Mouse (Mus musculus) gastrocnemius, adult 18-20 months (tissue): ENCODE results near the gene Thumpd2. TPM values are rescaled to one million over a fixed set of nuclear protein-coding genes. Genes with fewer than 3 reads are reported as not detected.

Experiments used
- DNase-seq: peaks from one replicate; pipeline ENCODE4 v3.0.0; 2021; ENCODE audit warnings: low spot score
- long read RNA-seq, 2 experiments: library from polyadenylated mRNA; stranded (forward); transcript quantifications; one replicate each; pipeline ENCODE4 v2.0.0; 2021
- total RNA-seq, 2 experiments: library from RNA; stranded (reverse); gene quantifications; 2 replicates each; pipeline ENCODE4 v1.2.3; 2021

The Thumpd2 gene
- total RNA-seq = 1 to 10 TPM; 2.1 to 2.6 TPM
- long read RNA-seq, experiment 1, partial matches to known transcripts = 1 of 8 reads
- long read RNA-seq, experiment 1, other reads (novel, unspliced or antisense) = 3 of 8 reads
- long read RNA-seq, experiment 2, partial matches to known transcripts = 0 of 2 reads
- long read RNA-seq, experiment 2, other reads (novel, unspliced or antisense) = 1 of 2 reads

DNA sequence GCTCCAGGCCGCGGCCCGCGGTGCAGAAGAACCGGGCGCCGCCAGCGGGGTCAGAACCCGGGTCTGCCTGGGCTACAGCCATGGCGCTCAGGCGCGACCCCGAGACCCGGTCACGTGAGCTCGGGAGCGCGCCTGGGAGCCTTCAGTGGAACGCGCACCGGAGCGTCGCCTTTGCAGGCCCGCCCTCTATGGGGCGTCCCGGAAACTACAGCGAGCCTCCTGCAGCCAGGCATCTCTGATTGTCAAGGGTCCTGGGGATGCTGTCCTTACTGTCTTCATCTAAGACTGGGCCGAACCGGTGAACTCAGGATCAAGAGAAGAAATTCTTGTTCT lies at the start of gene Thumpd2:
Thumpd2 (minus strand) TSS at position 104 of the 333 bp plus-strand sequence.
- DNase-seq = peak; percentile 86

DNA sequence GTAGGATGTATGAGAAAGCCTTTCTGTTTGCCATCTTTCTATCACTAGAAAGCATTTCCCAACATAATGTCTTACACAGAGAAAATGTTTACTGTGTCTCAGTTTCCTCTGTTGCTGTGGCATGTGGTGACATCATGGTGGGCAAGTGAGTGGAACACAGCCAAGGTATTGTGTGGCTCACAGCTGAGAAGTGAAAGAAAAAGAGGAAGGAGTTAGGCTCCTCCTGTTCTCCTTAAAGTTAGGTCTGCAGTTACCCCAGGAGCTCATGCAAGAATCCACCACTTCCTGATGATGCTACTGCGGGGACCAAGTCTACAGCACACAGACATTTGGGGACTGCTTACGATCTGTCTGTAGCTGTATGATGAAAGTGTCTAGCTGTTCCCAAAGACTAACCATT lies 39.4 kb upstream of the Thumpd2 start:
- no peak for DNase-seq

DNA sequence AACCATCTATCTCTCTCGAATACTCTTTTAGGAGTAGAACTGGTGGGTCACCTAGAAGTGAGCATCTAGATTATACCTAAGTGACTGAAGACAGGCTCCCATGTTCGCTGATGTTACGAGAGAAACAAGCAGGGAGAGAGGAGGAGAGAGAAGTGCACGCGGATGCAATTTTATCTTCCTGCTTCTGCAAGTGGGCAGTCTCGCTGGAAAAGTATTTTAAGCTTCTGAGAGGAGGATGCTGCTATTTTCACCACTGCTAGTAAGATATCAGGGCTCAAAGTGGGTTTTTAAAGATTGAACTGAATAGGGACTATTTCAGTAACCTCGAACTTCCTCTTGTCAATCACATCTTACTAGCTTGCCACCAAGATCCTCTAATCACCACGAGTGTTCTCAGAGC lies 38.0 kb upstream of the Thumpd2 start:
- no peak for DNase-seq

DNA sequence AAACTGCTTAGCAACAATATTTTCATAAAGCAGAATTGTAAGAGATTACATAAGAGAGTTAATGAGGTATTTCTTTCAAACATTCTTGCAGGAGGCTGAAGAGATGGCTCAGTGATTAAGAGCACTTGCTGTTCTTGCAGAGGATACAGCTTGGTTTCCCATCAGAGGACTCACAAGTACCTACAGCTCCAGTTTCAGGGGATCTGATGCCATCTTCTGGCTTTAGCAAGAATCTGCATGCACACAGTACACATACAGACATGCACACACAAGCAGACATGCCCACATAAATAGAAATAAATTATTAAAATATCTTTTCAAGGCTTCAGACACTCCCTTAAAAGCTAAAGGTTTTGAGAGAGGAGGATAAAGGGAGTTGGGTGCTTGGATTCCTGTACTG lies 33.6 kb upstream of the Thumpd2 start:
- no peak for DNase-seq

DNA sequence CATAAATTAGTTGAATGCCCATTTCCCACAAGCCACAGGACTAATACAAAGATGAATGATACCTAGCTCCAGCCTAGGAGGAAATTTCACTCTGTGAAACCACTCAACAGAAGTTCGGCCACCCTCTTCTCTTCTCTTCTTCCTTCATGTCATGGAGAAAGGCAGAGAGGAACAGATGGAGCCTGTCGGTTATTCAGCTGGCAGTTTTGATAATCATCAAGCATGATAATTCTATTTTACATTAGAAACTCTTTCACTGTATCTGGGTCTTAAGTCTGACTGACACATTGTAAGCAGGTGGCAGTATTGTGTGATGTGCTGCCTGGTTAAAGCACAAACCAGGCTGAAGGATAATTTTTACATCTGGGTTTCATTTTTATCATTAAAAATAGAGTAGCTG lies 31.6 kb upstream of the Thumpd2 start:
- DNase-seq = no peak

DNA sequence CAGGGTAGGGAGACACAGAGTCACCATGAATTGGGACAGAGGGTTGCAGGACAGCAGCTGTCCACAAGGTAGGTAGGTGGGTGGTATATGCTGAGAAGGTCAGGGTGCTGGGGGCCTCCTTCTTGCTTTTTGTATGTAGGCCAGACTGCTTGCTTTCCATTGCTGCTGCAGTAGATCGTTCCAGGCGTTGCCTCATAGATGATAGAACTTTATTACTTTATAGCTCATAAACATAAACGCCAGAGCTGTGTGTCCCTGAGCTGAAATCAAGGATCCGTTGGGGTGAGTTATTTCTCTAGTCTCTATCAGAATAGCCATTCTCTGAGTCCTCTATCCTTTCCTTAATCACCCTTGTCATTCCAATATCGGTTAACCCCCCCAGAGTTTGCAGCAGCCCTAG lies 27.9 kb upstream of the Thumpd2 start:
- DNase-seq = no peak

DNA sequence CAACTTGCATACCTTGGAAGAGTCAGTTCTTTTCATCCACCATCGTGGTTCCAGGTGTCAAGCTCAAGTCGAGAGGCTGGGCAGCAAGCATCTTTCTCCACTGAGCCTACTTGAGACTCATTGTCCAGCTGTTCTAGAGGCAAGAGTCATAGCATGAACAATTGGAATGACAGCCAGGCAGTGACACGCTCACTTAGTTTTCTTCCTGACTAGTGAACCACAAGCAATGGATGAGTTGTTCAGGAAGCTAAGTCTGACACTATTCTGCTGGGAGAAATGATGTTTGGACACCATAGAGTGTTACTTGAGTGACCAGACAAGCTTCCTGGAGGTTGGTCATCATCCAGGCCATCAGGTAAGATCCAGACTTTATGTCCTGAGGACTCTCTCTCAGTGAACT lies 24.0 kb upstream of the Thumpd2 start:
- no peak for DNase-seq

DNA sequence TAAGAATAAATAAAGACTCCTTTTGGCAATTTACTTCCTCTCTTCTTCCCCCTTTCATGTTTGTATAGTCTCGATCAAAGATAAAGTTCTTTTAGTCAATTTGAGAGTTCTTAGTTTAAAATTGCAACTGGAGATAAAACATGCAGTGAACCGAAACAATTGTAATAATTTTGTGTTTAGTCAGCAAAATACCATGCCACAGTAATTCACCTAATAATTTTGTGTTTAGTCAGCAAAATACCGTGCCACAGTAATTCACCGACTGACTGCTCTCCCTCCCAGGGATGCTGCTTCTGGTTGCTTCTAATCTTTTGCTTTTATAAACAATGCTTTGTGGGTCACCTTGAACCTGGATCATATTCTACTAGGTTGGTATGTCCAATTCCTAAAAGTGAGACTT lies 22.9 kb upstream of the Thumpd2 start:
- DNase-seq = no peak

DNA sequence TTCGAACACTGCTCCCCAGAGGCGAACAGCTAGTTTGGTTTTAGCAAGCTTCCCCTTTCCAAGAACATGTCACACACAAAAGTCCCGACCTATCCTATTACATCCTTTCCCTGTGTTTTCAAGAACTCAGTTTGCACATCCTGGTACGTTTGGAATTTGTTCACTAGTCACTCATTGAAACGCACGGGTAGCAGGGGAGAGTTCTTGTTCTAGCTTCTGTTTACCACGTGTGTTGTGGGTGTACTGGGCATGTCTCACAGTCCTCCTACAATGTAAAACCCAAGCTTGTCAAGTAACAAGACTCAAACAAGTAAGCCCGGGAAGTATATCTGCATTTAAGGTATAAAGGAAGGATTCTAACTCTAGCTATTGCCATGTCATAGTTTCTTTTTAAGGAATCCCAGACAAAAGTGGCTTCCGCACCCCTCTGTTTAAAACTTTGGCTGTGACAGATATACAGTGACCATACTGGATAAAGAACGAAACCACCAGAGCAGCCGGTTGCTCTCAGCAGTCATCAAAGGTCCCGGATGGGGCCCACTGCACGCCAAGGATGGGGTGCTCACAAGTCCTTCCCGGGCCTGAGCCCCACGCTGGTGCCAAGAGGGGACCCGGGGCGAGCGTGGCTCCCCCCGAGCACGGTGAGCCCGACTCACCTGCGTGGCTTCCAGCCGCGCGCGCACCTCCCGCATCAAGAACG lies 453 bp downstream of the Thumpd2 start:
- peak; percentile 12 for DNase-seq

DNA sequence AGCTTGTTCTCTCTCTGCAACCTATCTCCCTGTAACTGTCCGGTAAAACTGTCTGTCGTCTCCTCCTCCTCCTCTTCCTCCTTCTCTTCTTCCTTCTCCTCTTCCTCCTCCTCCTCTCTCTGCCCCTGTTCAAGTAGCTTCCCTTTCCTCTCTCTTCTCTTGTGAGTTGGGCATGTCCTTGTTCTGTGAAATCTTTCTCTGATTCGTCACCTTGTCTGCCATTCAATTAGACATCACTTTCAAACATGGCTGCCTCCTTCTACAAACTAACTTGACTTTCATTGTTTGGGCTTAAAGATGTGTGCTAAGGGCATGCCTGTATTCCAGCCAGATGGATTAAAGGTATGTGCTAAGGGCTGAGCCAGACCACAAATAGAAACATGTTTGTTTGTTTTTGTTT lies 1.5 kb downstream of the Thumpd2 start:
- DNase-seq = no peak

DNA sequence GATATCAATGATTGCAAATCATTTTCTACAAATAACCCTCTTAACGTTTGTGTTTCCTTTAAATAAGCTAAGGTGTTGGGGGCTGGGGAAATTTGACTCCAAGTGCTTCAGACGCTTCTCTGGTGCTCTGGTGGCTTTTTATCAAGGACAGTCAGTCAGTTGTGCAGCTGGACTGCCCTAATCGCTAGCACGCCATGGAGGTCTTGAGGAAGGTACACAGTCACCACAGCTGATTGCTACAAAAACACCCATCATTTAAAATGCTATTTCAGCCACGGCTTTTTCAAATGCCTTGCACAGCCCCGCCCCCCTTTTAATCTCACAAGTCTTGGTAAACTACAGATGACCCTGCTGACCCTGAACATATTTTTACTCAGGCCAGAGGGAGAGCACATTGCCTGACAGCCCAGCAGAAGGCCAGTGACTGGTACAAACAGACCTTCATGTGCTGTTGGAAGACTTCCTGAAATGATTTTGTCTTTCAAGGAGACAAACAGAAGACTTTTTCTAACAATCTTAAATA lies 2.5 kb downstream of the Thumpd2 start:
- DNase-seq = no peak

DNA sequence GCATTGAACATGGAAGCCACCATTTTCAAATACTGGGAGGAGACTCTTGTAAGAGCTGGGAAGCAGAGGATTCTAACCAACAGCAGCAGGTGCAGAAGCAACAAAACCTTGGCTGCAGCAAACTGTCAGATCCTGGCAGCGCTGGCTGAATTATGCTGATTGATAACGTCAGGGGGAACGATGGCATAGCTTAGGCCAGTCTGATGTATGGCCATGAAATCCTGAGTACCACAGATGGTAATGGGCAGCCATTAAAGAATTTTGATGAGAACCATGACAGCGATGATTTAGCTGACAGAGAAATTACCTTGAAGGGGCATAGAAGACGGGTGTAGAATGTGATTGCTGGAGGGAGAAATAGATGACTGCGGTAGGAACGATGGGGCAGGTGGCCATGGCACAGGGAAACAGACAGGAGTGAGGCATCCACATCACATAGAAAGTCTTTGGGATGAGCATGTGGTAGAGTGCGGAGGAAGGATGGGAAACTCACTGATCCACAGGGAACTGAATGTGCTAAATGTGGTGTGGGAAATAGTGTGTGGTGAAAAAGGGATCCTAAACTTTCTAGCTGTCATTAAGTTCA lies 8.0 kb downstream of the Thumpd2 start:
- DNase-seq = no peak

DNA sequence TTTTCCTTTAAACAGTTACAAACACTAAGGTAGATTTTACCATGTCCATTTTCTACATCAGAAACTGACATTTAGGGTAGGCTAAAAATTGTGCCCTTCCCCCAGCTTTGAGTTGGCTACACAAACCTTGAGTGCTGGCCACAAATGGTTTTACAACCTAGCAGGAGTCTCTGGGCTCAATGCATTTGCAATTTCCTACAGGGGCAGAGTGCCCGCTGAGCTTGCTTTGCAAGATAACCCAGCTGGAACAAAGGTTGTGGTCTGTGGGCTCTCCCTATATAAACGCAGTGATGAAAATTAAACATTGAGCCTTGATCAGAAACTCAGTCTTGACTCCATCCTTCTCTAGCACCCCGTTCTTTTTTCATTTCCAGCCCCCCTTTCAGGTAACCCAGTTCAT lies 8.8 kb downstream of the Thumpd2 start:
- no peak for DNase-seq

DNA sequence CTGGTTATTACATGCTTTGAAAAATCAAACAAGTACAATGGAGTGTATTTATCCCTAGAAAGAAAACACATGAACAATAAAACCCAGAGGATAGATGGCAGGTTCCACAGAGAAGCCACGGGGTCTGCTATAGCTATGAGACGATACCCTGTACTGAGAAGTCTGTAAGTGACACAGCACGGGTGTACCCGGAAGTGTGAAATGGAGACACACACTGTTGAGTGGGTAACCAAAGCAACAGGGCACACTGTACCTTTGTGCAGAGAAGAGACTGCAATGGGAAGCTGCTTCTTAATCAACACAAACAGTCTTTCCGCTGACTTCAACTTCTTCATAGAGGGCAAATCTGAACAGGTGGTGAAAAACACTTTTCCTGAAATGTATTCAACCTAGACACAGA lies 9.4 kb downstream of the Thumpd2 start:
- DNase-seq = no peak

DNA sequence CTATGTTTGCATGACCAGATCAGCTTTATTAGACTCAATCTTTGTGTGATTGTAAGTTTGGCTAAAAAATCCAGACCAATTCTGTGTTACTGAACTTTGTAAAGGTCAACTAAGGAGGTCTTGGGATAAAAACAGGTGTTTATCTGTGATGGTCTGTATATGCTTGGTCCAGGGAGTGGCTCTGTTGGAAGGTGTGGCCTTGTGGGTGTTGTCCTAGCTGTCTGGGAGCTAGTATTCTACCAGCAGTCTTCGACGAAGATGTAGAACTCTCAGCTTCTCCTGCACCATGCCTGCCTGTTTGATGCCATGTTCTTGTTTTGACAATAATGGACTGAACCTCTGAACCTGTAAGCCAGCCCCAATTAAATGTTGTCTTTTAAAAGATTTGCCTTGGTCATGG lies 11.6 kb downstream of the Thumpd2 start:
- no peak for DNase-seq

DNA sequence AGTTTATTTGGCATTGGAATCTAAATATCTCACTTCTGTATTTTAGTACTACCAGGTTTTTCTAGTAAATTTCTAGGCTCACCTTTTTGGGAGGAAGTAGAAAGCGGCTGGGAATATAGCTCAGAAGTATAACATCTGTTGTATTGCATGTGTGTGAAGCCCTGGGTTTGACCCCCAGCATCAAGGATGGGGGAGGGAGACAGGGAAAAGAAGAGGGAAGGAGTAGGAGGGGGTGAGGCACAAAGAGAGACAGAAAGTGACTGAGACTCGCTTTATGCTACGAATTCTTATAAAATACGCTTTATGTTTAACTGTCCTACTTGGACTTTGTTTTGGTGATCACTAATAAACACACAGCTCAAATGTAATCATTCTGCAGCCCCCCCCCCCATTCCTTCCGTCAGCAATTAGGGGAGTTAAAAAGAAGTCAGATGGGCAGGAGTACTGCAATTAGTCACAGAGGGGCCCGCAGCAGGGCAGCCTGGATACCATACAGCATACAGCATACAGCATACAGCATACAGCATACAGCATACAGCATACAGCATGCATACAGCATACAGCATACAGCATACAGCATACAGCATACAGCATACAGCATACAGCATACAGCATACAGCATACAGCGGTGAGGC lies 16.8 kb downstream of the Thumpd2 start:
- no peak for DNase-seq

DNA sequence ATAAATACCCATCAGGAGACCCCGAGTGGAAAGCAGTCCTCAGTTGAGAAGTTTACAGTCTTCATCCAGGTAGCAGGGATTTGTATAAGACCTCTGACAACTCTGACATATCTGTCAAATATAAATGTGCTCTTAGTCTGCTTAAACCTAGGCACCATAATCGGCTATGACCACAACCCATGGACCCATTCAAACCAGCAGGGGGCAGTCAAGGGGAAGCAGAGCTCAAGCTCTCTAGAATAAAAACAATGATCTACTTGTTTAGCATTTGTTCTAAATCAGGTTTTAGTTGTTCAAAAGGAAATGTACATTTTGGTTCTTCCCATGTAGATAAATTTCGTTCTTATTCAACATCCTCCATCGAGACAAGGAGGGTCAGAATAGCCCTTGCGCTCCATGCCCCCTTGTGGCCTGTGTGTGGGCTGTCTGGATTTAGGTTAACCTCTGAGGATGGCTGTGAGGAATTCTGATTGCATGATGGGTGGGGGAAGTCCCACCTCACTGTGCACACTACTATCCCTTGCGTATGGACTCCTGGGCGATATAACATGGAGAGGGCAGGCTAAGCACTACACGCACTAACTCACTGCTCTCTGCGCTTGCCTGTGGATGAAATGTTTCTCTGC lies 19.2 kb downstream of the Thumpd2 start:
- peak; percentile 25 for DNase-seq

DNA sequence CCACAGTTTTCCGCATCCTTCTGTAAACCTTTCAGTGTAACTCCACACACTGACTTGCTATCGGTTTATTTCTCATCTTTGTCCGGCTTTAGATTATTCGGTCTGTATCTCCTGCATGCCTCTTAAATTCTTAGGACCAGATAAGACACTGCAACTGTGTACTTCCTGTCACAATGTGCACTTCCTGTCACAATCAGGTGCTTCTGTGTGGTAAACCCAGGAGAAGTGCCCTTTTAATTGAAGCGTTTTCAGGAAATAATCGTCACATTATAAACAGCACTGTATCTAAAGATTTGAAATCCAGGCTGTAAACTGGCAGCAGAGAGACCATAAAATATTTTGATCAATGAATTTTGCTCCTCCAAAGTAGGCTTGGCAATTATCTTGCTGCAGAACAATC lies 19.8 kb downstream of the Thumpd2 start:
- no peak for DNase-seq

DNA sequence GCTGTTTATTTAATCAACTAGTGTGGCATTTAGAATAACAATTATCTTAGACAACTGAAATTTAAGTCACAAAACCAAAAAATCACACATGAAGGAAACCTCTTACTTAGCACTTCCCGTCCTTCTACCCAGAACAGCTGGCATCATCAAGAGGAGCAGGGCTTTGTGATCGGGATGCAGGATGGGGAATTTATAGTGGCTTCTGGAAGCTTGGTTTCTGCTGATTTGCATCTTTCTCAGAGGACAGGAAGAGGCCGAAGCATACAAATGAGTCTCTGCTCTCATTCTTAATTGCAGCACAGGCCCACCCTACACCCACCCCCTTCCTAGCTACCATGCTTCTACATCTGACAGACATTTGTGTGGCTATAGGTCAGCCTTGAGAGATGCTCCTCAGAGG lies 20.5 kb downstream of the Thumpd2 start:
- no peak for DNase-seq

DNA sequence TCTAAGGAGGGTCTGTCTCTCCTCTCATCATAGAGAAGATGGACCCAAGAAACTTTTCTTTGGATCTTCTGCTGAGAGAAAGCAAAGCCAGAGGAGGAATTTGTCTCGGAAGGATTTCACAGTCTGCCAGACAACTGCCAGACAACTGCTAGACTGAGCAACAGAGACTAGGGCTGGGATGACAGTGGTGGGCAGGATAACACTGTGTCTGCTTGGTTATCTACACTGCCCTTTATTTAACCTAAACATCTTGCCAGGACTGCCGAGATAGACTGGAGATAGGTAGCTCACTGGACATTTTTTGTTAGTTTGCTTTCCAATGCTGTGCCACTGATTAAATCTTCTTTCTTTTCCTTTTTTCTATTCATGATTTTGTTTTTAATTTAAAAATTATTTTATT lies 23.2 kb downstream of the Thumpd2 start:
- no peak for DNase-seq

DNA sequence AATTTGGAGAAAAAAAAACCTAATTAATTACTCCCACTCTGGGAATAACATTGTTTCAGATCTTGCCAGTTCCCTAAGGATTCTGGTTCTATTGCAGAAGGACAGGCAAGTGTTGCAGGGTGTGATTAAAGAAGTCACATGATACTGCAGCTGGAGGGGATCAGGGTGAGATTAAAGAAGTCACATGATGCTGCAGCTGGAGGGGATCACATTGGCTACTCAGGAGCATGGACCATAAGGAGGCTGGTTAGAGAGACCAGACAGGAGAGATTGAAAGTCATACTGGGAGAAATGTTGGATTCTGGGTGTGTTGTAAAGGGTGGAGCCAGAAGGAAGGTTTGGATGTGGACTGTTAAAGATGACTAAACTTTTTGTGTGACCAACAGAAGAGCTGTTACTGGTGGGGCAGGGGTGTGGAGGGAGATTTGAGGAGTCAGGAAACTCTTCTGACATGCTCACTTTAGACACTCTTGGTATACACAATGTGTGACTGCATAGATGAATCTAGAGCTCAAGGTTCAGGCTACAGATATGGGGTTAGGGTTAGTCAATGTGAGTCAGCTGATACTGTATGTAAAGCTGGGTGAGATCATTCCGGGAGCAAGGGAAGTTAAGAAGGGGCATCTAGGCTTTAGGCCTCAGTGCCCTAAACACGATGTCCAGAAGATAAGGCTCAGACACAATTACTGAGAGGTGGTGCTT lies 26.0 kb downstream of the Thumpd2 start:
- DNase-seq = no peak

DNA sequence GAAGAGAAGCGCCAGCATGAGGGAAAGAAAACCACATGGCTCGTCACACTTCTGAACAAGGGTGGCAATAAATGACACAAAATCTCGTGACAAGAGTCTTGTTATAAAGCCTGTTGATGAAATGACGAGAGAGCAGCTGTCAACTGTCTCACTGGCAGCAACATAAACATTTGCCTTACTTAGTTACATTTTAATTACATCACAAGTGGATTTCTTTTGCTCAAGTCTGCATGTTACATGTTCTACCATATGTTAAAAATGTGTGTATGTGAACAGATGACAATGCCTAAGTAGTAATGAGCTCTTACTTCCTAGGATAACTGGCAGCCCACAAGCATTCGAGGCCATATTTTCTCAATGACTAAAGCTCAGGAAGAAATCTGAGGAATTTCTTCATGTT lies 29.5 kb downstream of the Thumpd2 start:
- no peak for DNase-seq
